Mouse (Mus musculus): Measurements from ENCODE around the gene Nlgn1. TPM values are rescaled to one million over a fixed set of nuclear protein-coding genes. Genes with fewer than 3 reads are reported as not detected.

The Nlgn1 gene
- 27.7 and 33.9 TPM in 2 replicates for polyA plus RNA-seq (2015; fragmentation: Nextera tagmentation; extraction: Ambion mirVana)

DNA sequence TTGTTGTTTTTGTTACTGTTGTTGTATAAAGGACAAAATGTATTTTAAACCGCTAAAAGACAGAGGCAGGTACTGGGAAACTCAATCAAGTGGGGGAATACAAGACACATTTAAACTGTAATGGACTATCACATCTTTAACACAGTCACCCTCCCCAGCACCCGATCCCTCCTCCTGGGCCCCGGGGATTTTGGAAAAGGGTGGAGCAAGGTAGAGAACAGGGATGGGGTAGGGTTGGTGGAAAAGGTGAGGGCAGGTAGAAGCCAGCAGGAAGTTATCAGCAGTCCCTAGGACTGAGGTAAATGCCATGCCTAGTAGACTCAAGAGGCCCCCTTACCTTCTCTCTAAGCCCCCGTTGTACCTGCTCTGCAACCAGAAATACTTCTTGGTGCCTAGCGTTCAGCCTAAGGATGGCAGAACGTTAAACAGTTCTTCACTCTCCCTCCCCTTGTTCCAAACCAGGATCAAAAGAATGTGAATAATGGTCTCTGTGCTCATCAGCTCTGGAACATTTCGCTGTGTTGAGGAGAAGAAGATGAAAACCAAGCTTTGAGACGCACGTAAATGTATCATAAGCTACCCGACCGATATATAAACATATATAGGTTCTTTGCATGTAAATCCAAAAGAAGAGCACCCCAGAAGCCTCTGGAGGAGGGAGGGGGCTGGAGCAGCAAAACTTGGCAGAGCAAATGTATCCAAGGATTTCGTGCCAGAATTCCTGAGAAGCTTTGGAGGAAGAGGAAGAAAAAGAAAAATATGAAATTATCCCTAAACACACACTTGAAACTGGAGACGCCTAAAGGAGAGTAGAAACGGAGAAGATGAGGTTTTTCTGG, at the start of gene Nlgn1:
TSS of gene Nlgn1 (minus strand) at position 61 of the 839 bp plus-strand sequence.
- Histone ChIP-seq H3K27me3 (replicated peaks) (no peaks in the 10 kb centered on the region), H3K4me2 (peak within 1 kb of the TSS; percentile 82), H3K27ac (peak within 1 kb of the TSS; percentile 91), H3K9ac (peak within 1 kb of the TSS; percentile 82), H3K9me3 (no peaks in the 10 kb centered on the region), H3K36me3 (replicated peaks) (no peaks in the 10 kb centered on the region), H3K4me1 (peaks cover 12% of the 10 kb centered on the region; the same call in 1 of the 2 replicates), H3K4me3 (peak within 1 kb of the TSS; percentile 72)
- WGBS = 1% methylated on average over 14 of the region's 14 CpGs
- ATAC-seq (replicated peaks) = peak; percentile 4; the same call in 1 of the 2 replicates

DNA sequence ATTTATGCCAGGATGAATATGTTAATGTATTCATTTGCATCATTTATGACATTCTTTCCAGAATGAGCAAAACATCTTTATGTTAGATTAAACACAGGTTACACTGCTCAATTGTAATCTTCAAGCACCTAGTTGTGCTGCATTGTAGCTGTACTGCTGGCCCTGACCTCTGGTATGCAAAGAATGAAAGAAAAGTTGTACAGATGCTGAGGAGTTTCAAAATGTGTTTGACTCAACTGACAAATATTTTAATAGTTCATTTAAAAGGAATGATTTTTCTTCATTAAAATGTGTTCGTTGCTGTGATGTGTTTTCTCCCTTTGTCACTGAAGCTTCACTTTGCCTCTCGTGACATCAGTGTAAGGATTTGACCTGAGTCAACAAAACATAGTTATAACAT, 46.0 kb upstream of the Nlgn1 start:
- no peaks in the 10 kb centered on the region for H3K4me1 ChIP-seq
- no peak overlapping the region for H3K4me3 ChIP-seq
- no peaks in the 10 kb centered on the region for H3K36me3 ChIP-seq (replicated peaks)
- WGBS = 81% methylated on average over 2 of the region's 2 CpGs
- H3K27me3 ChIP-seq (replicated peaks) = no peaks in the 10 kb centered on the region
- H3K9ac ChIP-seq = no peak overlapping the region
- H3K27ac ChIP-seq = no peak overlapping the region
- no peak for ATAC-seq (replicated peaks)
- H3K9me3 ChIP-seq = no peaks in the 10 kb centered on the region
- no peak overlapping the region for H3K4me2 ChIP-seq

DNA sequence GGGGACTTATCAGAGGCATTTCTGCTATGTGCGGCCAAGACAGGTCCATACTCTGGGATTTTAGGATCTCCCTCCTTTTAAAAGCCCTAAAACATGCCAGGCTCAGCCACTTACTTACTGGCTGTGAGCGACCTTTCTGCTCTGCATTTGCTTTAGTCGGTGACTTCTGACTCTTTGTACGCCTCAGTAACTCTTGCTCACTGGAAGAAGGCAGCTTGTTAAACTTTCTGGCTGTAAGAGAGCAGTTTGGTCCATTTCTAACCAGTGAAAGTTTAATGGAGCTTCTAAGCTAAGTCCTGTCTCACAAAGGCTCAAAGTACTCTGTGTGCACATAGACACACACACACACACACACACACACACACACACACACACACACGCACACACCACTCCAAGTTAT, 22.8 kb upstream of the Nlgn1 start:
- Histone ChIP-seq H3K4me1 (no peaks in the 10 kb centered on the region), H3K9me3 (no peaks in the 10 kb centered on the region), H3K36me3 (replicated peaks) (no peaks in the 10 kb centered on the region), H3K27me3 (replicated peaks) (no peaks in the 10 kb centered on the region), H3K4me2 (no peak overlapping the region), H3K4me3 (no peak overlapping the region), H3K9ac (no peak overlapping the region), H3K27ac (no peak overlapping the region)
- no peak for ATAC-seq (replicated peaks)
- WGBS = 72% methylated on average over 5 of the region's 5 CpGs

DNA sequence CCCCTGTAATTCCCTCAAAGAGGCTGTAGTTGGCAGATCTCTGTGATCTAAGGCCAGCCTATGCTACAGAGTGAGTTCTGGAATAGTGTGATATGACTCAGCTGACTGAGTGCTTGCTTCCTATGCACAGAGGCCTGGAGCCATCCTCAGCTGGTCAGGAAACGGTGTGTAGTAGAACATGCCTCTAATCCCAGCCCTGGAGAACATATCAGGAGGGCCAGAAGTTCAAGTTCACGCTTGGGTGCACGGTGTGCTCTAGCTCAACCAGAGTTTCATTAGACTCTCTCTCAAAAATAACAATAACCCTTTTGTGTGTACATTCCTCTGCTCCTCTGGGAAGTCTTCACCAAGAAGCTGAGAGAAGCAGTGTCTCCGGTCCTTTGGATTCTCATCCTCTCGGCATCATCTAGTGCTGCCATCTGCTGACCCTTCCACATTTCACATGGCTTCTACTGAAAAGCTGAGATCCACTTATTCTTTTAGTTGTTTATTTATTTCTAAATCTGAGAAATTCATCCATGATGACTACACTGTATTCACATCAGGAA, 22.3 kb upstream of the Nlgn1 start:
- Histone ChIP-seq H3K36me3 (replicated peaks) (no peaks in the 10 kb centered on the region), H3K27ac (no peak overlapping the region), H3K27me3 (replicated peaks) (no peaks in the 10 kb centered on the region), H3K4me2 (no peak overlapping the region), H3K4me1 (no peaks in the 10 kb centered on the region), H3K9ac (no peak overlapping the region), H3K9me3 (no peaks in the 10 kb centered on the region), H3K4me3 (no peak overlapping the region)
- ATAC-seq (replicated peaks) = no peak
- WGBS = 73% methylated on average over 5 of the region's 5 CpGs

DNA sequence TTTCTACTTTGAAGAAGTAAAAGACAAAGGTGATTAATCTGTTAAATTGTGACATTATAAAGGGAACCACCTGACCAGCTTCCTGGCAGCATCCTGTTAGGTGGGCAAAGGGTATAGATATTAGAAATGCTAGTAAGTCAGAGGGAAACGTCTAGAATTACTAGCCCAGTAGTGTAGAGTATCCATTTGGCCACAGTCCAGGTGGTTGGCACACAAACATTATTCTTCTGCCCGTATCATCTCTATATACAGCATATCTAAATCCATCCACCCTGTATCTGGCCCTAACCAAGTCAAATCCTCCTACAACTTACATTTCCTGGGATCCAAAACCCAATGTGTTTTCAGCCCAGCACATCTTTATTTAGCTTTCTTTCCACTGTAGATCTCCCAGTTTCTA, 5.2 kb upstream of the Nlgn1 start:
- no peak for ATAC-seq (replicated peaks)
- no peaks in the 10 kb centered on the region for H3K36me3 ChIP-seq (replicated peaks)
- no peaks in the 10 kb centered on the region for H3K27me3 ChIP-seq (replicated peaks)
- H3K9ac ChIP-seq = no peak overlapping the region
- no peak overlapping the region for H3K4me3 ChIP-seq
- H3K27ac ChIP-seq = no peak overlapping the region
- H3K9me3 ChIP-seq = no peaks in the 10 kb centered on the region
- WGBS = 79% methylated on average over 2 of the region's 2 CpGs
- H3K4me1 ChIP-seq = peaks cover 3% of the 10 kb centered on the region; the same call in 1 of the 2 replicates
- no peak overlapping the region for H3K4me2 ChIP-seq

DNA sequence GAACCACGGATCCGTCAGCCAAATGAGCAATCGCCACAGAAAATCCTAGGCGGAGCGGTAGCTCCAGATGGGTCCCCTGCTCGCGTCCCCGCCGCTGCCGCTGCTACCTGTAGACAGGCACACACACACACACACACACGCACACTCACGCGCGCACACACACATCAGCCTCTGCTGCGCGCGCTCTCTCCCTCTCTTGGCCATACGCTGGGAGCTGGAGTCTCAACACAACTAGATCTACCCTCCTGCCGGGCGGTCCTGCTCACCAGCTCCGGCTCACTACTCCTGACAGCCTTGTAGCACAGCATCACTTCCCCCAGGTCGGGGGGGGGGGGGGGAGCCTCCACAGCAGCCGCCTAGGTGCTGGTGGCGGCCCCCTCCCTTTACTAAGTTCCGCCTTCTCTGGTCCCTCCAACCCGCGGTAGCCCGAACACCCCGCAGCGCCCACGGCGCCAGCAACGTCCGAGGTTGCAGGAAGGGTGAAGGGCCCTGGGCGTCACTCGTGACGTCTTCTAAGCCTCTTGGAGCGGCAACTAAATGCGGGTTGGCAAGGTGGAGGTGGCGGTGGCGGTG, 1.1 kb upstream of the Nlgn1 start:
- no peaks in the 10 kb centered on the region for H3K9me3 ChIP-seq
- H3K27ac ChIP-seq = peak overlapping the region; percentile 60
- peak overlapping the region; percentile 52 for H3K9ac ChIP-seq
- H3K4me1 ChIP-seq = peaks cover 12% of the 10 kb centered on the region; the same call in 1 of the 2 replicates
- H3K4me2 ChIP-seq = peak overlapping the region; percentile 82
- peak; percentile 68 for ATAC-seq (replicated peaks)
- peak overlapping the region; percentile 72 for H3K4me3 ChIP-seq
- H3K27me3 ChIP-seq (replicated peaks) = no peaks in the 10 kb centered on the region
- under 1% methylated on average over 41 of the region's 41 CpGs for WGBS
- no peaks in the 10 kb centered on the region for H3K36me3 ChIP-seq (replicated peaks)

DNA sequence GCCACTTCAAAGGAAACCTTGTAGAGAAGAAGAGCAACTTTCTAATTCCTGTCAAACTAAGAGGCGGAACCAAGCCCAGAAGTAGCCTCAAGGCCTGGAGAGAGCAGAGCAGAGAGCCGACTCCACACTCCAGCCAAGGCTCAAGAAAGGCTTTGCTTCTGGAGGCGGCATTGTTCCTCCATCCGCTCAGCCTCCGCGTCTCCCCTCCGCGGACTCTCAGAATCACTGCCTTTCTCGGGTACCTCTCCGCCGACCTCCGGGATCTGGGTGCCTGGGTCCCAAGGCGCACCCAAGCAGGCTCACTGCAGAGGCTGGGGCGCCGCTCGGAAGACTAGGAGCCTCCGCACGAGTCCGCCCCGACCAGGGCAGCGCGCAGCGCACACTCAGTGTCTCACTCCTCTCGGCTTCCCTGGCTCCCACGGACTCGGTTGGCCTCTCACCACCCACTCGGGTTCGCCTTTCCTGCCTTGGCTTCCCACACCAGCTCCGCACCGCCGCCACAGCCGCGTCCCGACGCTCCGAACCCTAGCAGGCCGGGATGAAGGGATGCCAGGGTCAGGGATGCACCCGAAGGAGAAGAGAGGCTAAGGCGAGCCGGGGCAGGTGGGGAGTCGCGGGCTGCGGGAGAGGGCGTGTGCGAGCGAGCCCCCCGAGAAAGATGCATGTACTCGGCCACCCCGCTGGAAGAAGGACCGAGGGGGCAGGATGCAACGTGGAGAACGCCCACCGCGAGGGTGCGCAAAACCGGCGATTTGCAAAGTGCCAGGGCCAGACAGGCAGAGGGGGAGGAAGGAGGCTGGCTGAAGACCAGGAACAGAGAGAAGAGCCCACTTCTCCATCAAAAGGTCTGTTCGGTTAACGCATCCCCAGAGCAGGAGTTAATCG, 841 bp downstream of the Nlgn1 start:
- ATAC-seq (replicated peaks) = peak; percentile 86

DNA sequence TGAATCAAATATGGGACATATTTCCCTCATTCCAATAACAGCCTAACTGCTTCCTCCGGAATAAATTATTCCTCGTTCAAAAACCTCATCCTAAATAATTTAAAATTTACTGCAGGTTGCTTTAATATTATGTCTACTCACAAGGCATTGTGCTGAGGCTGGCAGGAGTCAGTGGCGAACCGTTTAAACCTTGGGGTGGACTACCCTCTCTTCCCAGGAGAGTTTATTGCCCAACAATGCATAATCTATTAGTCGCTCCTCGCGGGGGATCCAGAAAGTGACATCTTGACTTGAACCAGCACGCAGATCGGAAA, 1.4 kb downstream of the Nlgn1 start:
- no peaks in the 10 kb centered on the region for H3K27me3 ChIP-seq (replicated peaks)
- H3K9me3 ChIP-seq = no peaks in the 10 kb centered on the region
- H3K27ac ChIP-seq = peak overlapping the region; percentile 91
- H3K4me3 ChIP-seq = peak overlapping the region; percentile 72
- peak overlapping the region; percentile 82 for H3K4me2 ChIP-seq
- H3K9ac ChIP-seq = peak overlapping the region; percentile 82
- ATAC-seq (replicated peaks) = 0 out of 2 replicates have a peak, but pooled peaks have one; percentile 37
- no peaks in the 10 kb centered on the region for H3K36me3 ChIP-seq (replicated peaks)
- WGBS = 2% methylated on average over 9 of the region's 9 CpGs
- peaks cover 12% of the 10 kb centered on the region; the same call in 1 of the 2 replicates for H3K4me1 ChIP-seq

More for the DNA sequence above, 841 bp downstream of the Nlgn1 start:
- Histone ChIP-seq H3K36me3 (replicated peaks) (no peaks in the 10 kb centered on the region), H3K9ac (peak overlapping the region; percentile 82), H3K27me3 (replicated peaks) (no peaks in the 10 kb centered on the region), H3K4me1 (peaks cover 12% of the 10 kb centered on the region; the same call in 1 of the 2 replicates), H3K27ac (peak overlapping the region; percentile 91), H3K9me3 (no peaks in the 10 kb centered on the region), H3K4me2 (peak overlapping the region; percentile 82), H3K4me3 (peak overlapping the region; percentile 72)
- WGBS = under 1% methylated on average over 60 of the region's 60 CpGs

DNA sequence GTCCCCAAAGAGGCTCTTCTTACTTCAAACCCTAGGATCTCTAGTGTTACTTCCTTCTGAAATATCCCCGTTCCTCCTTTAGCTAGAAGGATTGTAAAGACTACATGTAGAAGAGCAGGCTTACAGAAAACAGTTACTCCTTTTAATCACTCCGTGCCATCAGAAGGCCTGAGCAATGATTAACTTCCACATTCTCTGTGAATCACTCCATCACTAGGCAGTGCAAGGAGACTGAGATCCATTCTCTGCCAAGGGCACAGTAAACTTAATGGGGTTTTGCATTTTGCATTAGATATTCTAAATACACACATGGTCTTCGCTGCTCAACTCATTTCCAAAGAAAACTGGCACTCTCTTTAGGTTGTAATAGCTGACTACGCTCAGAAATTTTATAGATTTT, 2.2 kb downstream of the Nlgn1 start:
- Histone ChIP-seq H3K27me3 (replicated peaks) (no peaks in the 10 kb centered on the region), H3K27ac (no peak overlapping the region), H3K4me3 (peak overlapping the region; percentile 72), H3K4me2 (peak overlapping the region; percentile 82), H3K9me3 (no peaks in the 10 kb centered on the region), H3K9ac (peak overlapping the region; percentile 24; the same call in 1 of the 2 replicates), H3K36me3 (replicated peaks) (no peaks in the 10 kb centered on the region), H3K4me1 (peaks cover 12% of the 10 kb centered on the region; the same call in 1 of the 2 replicates)
- ATAC-seq (replicated peaks) = no peak
- 60% methylated on average over 4 of the region's 4 CpGs for WGBS

DNA sequence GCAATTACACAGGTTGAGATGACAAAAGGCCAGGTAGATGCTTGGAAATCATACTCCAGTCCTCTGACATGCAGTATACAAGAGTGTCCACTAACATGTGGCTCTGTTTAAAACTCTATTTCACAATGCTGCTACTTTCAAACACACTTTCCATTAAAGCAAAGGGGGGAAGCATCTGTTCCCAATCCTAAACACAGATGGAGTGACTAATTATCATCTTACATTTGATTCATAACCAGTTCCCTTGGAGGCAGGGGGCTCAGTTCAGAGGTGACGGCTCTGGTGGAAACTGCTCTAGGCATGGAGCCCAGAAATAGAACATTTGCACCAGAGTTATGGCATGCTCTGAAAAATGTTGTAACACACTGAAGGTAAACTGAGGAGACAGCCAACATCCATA, 7.8 kb downstream of the Nlgn1 start:
- ATAC-seq (replicated peaks) = no peak
- no peaks in the 10 kb centered on the region for H3K27me3 ChIP-seq (replicated peaks)
- no peak overlapping the region for H3K4me2 ChIP-seq
- H3K27ac ChIP-seq = no peak overlapping the region
- WGBS = 45% methylated on average over 1 of the region's 1 CpGs
- 0 out of 2 replicates have a peak, but pooled peaks cover under 1% of the 10 kb centered on the region for H3K4me1 ChIP-seq
- no peaks in the 10 kb centered on the region for H3K9me3 ChIP-seq
- no peak overlapping the region for H3K9ac ChIP-seq
- H3K4me3 ChIP-seq = no peak overlapping the region
- H3K36me3 ChIP-seq (replicated peaks) = no peaks in the 10 kb centered on the region

DNA sequence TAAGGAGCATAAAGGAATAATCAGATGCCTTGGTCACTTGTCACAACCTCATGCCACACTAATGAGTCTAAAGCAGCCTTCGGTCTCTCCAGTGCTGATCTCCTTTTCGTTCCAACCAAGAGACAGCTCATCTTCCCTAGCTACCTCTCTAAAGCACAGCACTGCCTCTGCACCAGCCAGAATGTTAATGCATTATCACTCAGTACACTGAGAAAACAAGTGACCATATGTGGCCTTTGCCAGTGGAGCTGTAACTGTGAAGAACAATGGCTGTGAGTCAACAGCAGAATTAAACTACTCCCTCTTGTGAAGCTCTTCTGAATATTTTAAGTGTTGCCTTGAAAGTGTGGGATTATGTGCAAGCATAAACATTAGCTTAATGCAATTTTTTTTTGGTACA, 14.9 kb downstream of the Nlgn1 start:
- Histone ChIP-seq H3K27me3 (replicated peaks) (no peaks in the 10 kb centered on the region), H3K27ac (no peak overlapping the region), H3K9me3 (no peaks in the 10 kb centered on the region), H3K4me2 (no peak overlapping the region), H3K4me1 (no peaks in the 10 kb centered on the region), H3K4me3 (no peak overlapping the region), H3K9ac (no peak overlapping the region), H3K36me3 (replicated peaks) (no peaks in the 10 kb centered on the region)
- 54% methylated on average over 2 of the region's 2 CpGs for WGBS
- ATAC-seq (replicated peaks) = no peak

DNA sequence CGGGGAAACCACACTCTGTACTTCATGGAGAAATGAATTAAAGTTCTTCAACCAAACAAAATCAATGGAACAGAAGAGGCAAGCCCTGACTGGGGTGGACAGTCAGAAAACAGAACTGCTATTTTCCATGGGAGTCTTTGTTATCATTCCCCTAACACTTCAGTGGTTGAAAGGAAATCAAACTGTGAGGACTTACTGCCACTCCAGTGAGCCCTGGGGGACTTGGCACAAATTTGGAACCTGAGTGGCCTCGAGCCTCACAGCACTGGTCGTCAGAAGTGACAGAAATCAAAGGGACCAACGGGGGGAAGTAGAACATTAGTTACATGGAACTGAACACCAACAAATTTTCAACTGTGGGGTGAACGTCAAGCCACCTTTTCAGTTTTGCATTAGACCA, 34.4 kb downstream of the Nlgn1 start:
- no peak for ATAC-seq (replicated peaks)
- Histone ChIP-seq H3K27me3 (replicated peaks) (no peaks in the 10 kb centered on the region), H3K4me2 (no peak overlapping the region), H3K9ac (no peak overlapping the region), H3K27ac (no peak overlapping the region), H3K4me3 (no peak overlapping the region), H3K36me3 (replicated peaks) (no peaks in the 10 kb centered on the region), H3K4me1 (no peaks in the 10 kb centered on the region), H3K9me3 (no peaks in the 10 kb centered on the region)
- 60% methylated on average over 5 of the region's 5 CpGs for WGBS
